Mouse (Mus musculus): ENCODE measurements around the gene Nudcd2. TPM values are rescaled to one million over a fixed set of nuclear protein-coding genes. Genes with fewer than 3 reads are reported as not detected.
A peak's percentile ranks its signal among the peaks of the same experiment; 100 is the strongest.

Gene Nudcd2
- polyA plus RNA-seq (2012; rRNA removed) = 20.0 and 21.5 TPM in 2 replicates

GRCm38 (mm10) chr11:40733339-40734174 lies at the start of gene Nudcd2, which contains the start of gene Hmmr:
Gene Nudcd2 (plus strand): TSS chr11:40733667.
Gene Hmmr (minus strand): TSS chr11:40733422.
- Histone ChIP-seq H3K27me3 (ENCODE audit: control insufficient read depth, insufficient read depth, low read length) (no peaks in the 10 kb centered on the region), H3K36me3 (ENCODE audit: control insufficient read depth, insufficient read depth, low read length) (peaks cover 19% of the 10 kb centered on the region), H3K4me1 (replicated peaks; ENCODE audit: control insufficient read depth, insufficient read depth, low read length) (peaks cover 3% of the 10 kb centered on the region), H3K4me3 (ENCODE audit: control insufficient read depth, insufficient read depth, low read length) (peak within 1 kb of the TSS; percentile 93), H3K27ac (ENCODE audit: control insufficient read depth, insufficient read depth, low read length) (peak within 1 kb of the TSS; percentile 40; the same call in 1 of the 2 replicates)
- WGBS = under 1% methylated on average over 52 of the region's 52 CpGs
- TF ChIP-seq CTCF (IDR thresholded peaks at IDR 0.05; ENCODE audit: borderline replicate concordance, control insufficient read depth, extremely low read depth, insufficient read depth, low read length, poor library complexity) (no peak), POLR2A (IDR thresholded peaks at IDR 0.05; ENCODE audit: control insufficient read depth, extremely low read depth, insufficient read depth, low read length, poor library complexity) (peak; percentile 40)
- peak; percentile 88 for DNase-seq

- no peak overlapping the region for H3K27ac ChIP-seq (ENCODE audit: control insufficient read depth, insufficient read depth, low read length)
- TF ChIP-seq CTCF (IDR thresholded peaks at IDR 0.05; ENCODE audit: borderline replicate concordance, control insufficient read depth, extremely low read depth, insufficient read depth, low read length, poor library complexity) (no peak), POLR2A (IDR thresholded peaks at IDR 0.05; ENCODE audit: control insufficient read depth, extremely low read depth, insufficient read depth, low read length, poor library complexity) (no peak)
- H3K4me3 ChIP-seq (ENCODE audit: control insufficient read depth, insufficient read depth, low read length) = no peak overlapping the region
- whole genome bisulfite sequencing = 78% methylated on average over 5 of the region's 5 CpGs
- H3K27me3 ChIP-seq (ENCODE audit: control insufficient read depth, insufficient read depth, low read length) = no peaks in the 10 kb centered on the region
- peaks cover 16% of the 10 kb centered on the region for H3K36me3 ChIP-seq (ENCODE audit: control insufficient read depth, insufficient read depth, low read length)
- no peak for DNase-seq
- peaks cover 10% of the 10 kb centered on the region for H3K4me1 ChIP-seq (replicated peaks; ENCODE audit: control insufficient read depth, insufficient read depth, low read length)
Observed at GRCm38 (mm10) chr11:40690444-40691127, 42.9 kb upstream of the Nudcd2 start.

GRCm38 (mm10) chr11:40692101-40692509 lies 41.4 kb upstream of the Nudcd2 start:
- WGBS = under 1% methylated on average over 28 of the region's 28 CpGs
- Histone ChIP-seq H3K4me1 (replicated peaks; ENCODE audit: control insufficient read depth, insufficient read depth, low read length) (peaks cover 10% of the 10 kb centered on the region), H3K4me3 (ENCODE audit: control insufficient read depth, insufficient read depth, low read length) (peak overlapping the region; percentile 73), H3K36me3 (ENCODE audit: control insufficient read depth, insufficient read depth, low read length) (peaks cover 6% of the 10 kb centered on the region), H3K27ac (ENCODE audit: control insufficient read depth, insufficient read depth, low read length) (peak overlapping the region; percentile 11; the same call in 1 of the 2 replicates), H3K27me3 (ENCODE audit: control insufficient read depth, insufficient read depth, low read length) (no peaks in the 10 kb centered on the region)
- no peak for DNase-seq
- no peak for TF ChIP-seq CTCF (IDR thresholded peaks at IDR 0.05; ENCODE audit: borderline replicate concordance, control insufficient read depth, extremely low read depth, insufficient read depth, low read length, poor library complexity)
- TF ChIP-seq POLR2A (IDR thresholded peaks at IDR 0.05; ENCODE audit: control insufficient read depth, extremely low read depth, insufficient read depth, low read length, poor library complexity) = no peak

GRCm38 (mm10) chr11:40692511-40693365 lies 40.7 kb upstream of the Nudcd2 start:
- TF ChIP-seq CTCF (IDR thresholded peaks at IDR 0.05; ENCODE audit: borderline replicate concordance, control insufficient read depth, extremely low read depth, insufficient read depth, low read length, poor library complexity) = peak; percentile 38; the same call in 1 of the 2 replicates
- TF ChIP-seq POLR2A (IDR thresholded peaks at IDR 0.05; ENCODE audit: control insufficient read depth, extremely low read depth, insufficient read depth, low read length, poor library complexity) = peak; percentile 88
- Histone ChIP-seq H3K4me1 (replicated peaks; ENCODE audit: control insufficient read depth, insufficient read depth, low read length) (peaks cover 10% of the 10 kb centered on the region), H3K27me3 (ENCODE audit: control insufficient read depth, insufficient read depth, low read length) (no peaks in the 10 kb centered on the region), H3K36me3 (ENCODE audit: control insufficient read depth, insufficient read depth, low read length) (no peaks in the 10 kb centered on the region), H3K27ac (ENCODE audit: control insufficient read depth, insufficient read depth, low read length) (peak overlapping the region; percentile 91), H3K4me3 (ENCODE audit: control insufficient read depth, insufficient read depth, low read length) (peak overlapping the region; percentile 73)
- under 1% methylated on average over 36 of the region's 36 CpGs for WGBS
- peak; percentile 95 for DNase-seq

- Histone ChIP-seq H3K27me3 (ENCODE audit: control insufficient read depth, insufficient read depth, low read length) (no peaks in the 10 kb centered on the region), H3K4me3 (ENCODE audit: control insufficient read depth, insufficient read depth, low read length) (peak overlapping the region; percentile 50), H3K4me1 (replicated peaks; ENCODE audit: control insufficient read depth, insufficient read depth, low read length) (peaks cover 10% of the 10 kb centered on the region), H3K27ac (ENCODE audit: control insufficient read depth, insufficient read depth, low read length) (peak overlapping the region; percentile 91), H3K36me3 (ENCODE audit: control insufficient read depth, insufficient read depth, low read length) (no peaks in the 10 kb centered on the region)
- peak; percentile 33 for DNase-seq
- TF ChIP-seq POLR2A (IDR thresholded peaks at IDR 0.05; ENCODE audit: control insufficient read depth, extremely low read depth, insufficient read depth, low read length, poor library complexity) (no peak), CTCF (IDR thresholded peaks at IDR 0.05; ENCODE audit: borderline replicate concordance, control insufficient read depth, extremely low read depth, insufficient read depth, low read length, poor library complexity) (no peak)
- WGBS = under 1% methylated on average over 16 of the region's 16 CpGs
Observed at GRCm38 (mm10) chr11:40693366-40693951, 40.0 kb upstream of the Nudcd2 start.
